Mouse (Mus musculus) limb, embryonic 10.5 days (tissue): ENCODE measurements at regions not wholly inside any gene's neighbourhood (a gene's known extent, or its start where the extent isn't known, plus 50 kb on each side); places are given as distances from the start of the nearest gene placed in this dataset.

Experiments used
- DNase-seq: peaks from one replicate; pipeline ENCODE4 v3.0.0-alpha.2; 2017; ENCODE audit warnings: low spot score
- H3K27ac ChIP-seq: fragments of 300-500 bp; sonication (generic); 2 replicates; pipeline ENCODE4 v1.5.1; 2016; ENCODE audit warnings: mild to moderate bottlenecking
- H3K27me3 ChIP-seq: fragments of 300-500 bp; sonication (generic); 2 replicates; pipeline ENCODE4 v1.6.1; 2016; ENCODE audit warnings: low read depth, mild to moderate bottlenecking; ENCODE audit not compliant: poor library complexity, severe bottlenecking
- H3K36me3 ChIP-seq: fragments of 300-500 bp; sonication (generic); 2 replicates; pipeline ENCODE4 v1.6.1; 2016; ENCODE audit warnings: mild to moderate bottlenecking, moderate library complexity
- H3K4me1 ChIP-seq: fragments of 300-500 bp; sonication (generic); 2 replicates; pipeline ENCODE4 v1.6.1; 2016
- H3K4me3 ChIP-seq: fragments of 300-500 bp; sonication (generic); 2 replicates; pipeline ENCODE4 v1.5.1; 2016; ENCODE audit warnings: mild to moderate bottlenecking, moderate library complexity
- H3K9me3 ChIP-seq: fragments of 300-500 bp; sonication (generic); replicated peaks from 2 replicates; pipeline ENCODE4 v1.6.1; 2016; ENCODE audit warnings: mild to moderate bottlenecking
- WGBS: fragments of 180-500 bp; shearing (Covaris S2); methylation state at CpG from one replicate; pipeline ENCODE4 v1.1.7; 2016; 5-methylcytosine and 5-hydroxymethylcytosine counted together

GRCm38 (mm10) chr13:107607294-107607693, 437.0 kb upstream of the Smim15 start:
- Histone ChIP-seq H3K36me3 (no peaks in the 10 kb centered on the region), H3K4me3 (no peak overlapping the region), H3K27ac (no peak overlapping the region), H3K4me1 (0 out of 2 replicates have a peak, but pooled peaks cover 3% of the 10 kb centered on the region), H3K27me3 (no peaks in the 10 kb centered on the region), H3K9me3 (0 out of 2 replicates have a peak, but pooled peaks cover 3% of the 10 kb centered on the region)
- WGBS: 89% methylated on average over 4 of the region's 4 CpGs
- DNase-seq: no peak

DNA sequence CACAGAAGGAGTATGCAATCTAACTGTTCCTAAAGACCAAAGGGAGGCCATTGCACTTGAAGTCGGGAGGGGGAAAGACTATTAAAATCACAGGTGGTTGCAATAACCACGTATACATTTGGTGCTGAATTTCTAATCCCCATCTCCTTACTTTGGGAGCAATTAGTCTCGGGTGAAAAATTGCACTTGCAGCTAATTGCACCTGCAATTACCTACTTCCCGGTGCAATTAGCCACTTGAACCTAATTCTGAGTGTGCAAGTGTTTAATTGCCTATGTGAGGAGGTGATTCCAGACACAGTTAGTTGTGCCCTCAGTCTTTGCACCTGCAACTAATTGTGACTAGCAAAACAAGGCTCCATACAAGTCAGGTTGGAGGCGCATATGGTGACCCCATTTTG, 442.1 kb upstream of the Smim15 start:
- Histone ChIP-seq H3K27me3 (peaks cover 13% of the 10 kb centered on the region; the same call in 1 of the 2 replicates), H3K27ac (0 out of 2 replicates have a peak overlapping the region, but pooled peaks have one; percentile 19), H3K9me3 (0 out of 2 replicates have a peak, but pooled peaks cover 3% of the 10 kb centered on the region), H3K36me3 (no peaks in the 10 kb centered on the region), H3K4me3 (no peak overlapping the region), H3K4me1 (peaks cover 49% of the 10 kb centered on the region)
- WGBS: 31% methylated on average over 5 of the region's 5 CpGs
- no peak for DNase-seq

DNA sequence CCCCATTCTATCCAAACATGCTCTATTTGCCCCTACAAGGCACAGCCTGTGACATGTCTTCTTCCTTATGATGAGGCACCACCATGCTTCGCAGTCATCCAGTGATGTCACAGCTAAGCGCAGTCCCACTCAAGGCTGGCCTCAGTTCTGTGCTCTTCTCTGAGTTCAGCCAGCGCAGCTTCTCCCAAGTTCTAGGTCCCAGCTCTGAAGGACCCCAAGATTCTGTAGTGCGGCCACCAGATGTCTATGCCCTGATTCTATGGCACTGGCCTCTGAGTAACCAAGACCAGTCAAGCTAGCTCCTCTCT, 443.2 kb upstream of the Smim15 start:
- Histone ChIP-seq H3K9me3 (0 out of 2 replicates have a peak, but pooled peaks cover 3% of the 10 kb centered on the region), H3K27ac (peak overlapping the region; percentile 81), H3K4me1 (peaks cover 52% of the 10 kb centered on the region), H3K36me3 (no peaks in the 10 kb centered on the region), H3K27me3 (peaks cover 13% of the 10 kb centered on the region; the same call in 1 of the 2 replicates), H3K4me3 (peak overlapping the region; percentile 28)
- 86% methylated on average over 4 of the region's 4 CpGs for WGBS
- no peak for DNase-seq

GRCm38 (mm10) chr13:107600331-107601131, 443.7 kb upstream of the Smim15 start:
- Histone ChIP-seq H3K36me3 (no peaks in the 10 kb centered on the region), H3K27ac (peak overlapping the region; percentile 81), H3K4me1 (peaks cover 52% of the 10 kb centered on the region), H3K27me3 (peaks cover 13% of the 10 kb centered on the region; the same call in 1 of the 2 replicates), H3K4me3 (peak overlapping the region; percentile 28), H3K9me3 (0 out of 2 replicates have a peak, but pooled peaks cover 3% of the 10 kb centered on the region)
- 38% methylated on average over 22 of the region's 22 CpGs for WGBS
- peak; percentile 59 for DNase-seq

DNA sequence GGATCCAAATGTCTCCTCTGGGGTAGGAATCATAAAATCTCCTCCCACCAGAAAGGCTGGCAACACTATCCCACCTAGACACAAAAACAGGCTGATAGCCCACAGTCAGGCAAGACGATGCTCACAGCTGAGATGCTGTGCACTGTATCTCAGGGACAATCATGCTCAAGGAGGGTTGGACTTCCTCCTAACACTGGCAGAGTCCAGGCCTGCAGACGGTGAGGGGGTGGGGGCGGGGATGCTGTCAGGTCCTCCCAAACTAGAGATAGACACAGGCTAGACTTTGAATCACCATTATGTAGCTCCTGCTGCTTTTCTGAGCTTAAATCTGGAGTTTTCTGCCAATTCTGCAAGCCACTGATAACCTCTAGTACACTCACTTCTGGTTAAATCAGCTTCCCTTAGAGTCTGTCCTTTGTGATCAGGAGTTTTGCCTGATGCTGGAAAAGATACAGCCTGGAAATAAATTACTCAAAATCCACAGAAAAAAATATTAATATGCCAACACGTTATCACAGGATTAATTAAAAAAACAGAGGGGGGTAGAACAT, 445.1 kb upstream of the Smim15 start:
- peaks cover 52% of the 10 kb centered on the region for H3K4me1 ChIP-seq
- no peaks in the 10 kb centered on the region for H3K36me3 ChIP-seq
- peaks cover 13% of the 10 kb centered on the region; the same call in 1 of the 2 replicates for H3K27me3 ChIP-seq
- H3K4me3 ChIP-seq: no peak overlapping the region
- 60% methylated on average over 4 of the region's 4 CpGs for WGBS
- DNase-seq: no peak
- H3K9me3 ChIP-seq: 0 out of 2 replicates have a peak, but pooled peaks cover 3% of the 10 kb centered on the region
- H3K27ac ChIP-seq: 0 out of 2 replicates have a peak overlapping the region, but pooled peaks have one; percentile 30

- H3K4me1 ChIP-seq: peaks cover 52% of the 10 kb centered on the region
- 0 out of 2 replicates have a peak, but pooled peaks cover under 1% of the 10 kb centered on the region for H3K9me3 ChIP-seq
- 81% methylated on average over 1 of the region's 1 CpGs for WGBS
- no peaks in the 10 kb centered on the region for H3K36me3 ChIP-seq
- 0 out of 2 replicates have a peak overlapping the region, but pooled peaks have one; percentile 30 for H3K27ac ChIP-seq
- no peak overlapping the region for H3K4me3 ChIP-seq
- H3K27me3 ChIP-seq: peaks cover 13% of the 10 kb centered on the region; the same call in 1 of the 2 replicates
- no peak for DNase-seq
These were observed 445.9 kb upstream of the Smim15 start for GRCm38 (mm10) chr13:107598391-107598790.

GRCm38 (mm10) chr13:107597217-107597616, 447.0 kb upstream of the Smim15 start:
- DNase-seq: no peak
- H3K27ac ChIP-seq: no peak overlapping the region
- H3K36me3 ChIP-seq: no peaks in the 10 kb centered on the region
- peaks cover 13% of the 10 kb centered on the region; the same call in 1 of the 2 replicates for H3K27me3 ChIP-seq
- peaks cover 49% of the 10 kb centered on the region for H3K4me1 ChIP-seq
- no peak overlapping the region for H3K4me3 ChIP-seq
- WGBS: 79% methylated on average over 2 of the region's 2 CpGs
- H3K9me3 ChIP-seq: no peaks in the 10 kb centered on the region

- WGBS: 68% methylated on average over 2 of the region's 2 CpGs
These were observed 448.1 kb upstream of the Smim15 start for GRCm38 (mm10) chr13:107596183-107596582.

DNA sequence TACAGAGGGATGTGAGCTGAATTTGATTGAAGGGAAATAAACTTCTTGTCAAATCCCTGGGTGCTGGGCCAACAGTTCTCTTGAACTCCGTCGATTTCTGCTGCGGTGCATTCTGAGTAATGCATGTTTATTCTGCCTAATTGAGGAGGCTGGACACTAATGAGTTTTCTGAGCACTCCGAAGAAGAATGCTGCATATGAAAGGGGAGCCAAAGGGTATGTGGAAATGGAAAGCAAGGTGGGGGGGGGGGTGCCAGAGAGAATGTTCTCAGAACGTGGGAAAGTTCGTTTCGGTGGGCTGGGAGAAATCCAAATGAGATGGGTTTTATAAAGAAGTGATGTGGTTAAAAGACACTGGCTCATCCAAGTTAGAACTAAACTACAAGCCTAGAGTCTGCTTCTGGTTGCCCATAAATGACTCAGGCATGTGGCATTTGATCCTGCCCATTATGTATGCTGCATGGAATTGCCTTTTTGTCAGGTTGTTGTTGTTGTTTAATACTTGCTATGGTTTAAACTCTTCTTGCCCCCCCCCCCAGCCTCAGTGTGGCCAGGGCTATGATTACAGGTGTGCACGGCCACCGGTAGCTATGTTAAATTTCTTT, 455.7 kb upstream of the Smim15 start:
- Histone ChIP-seq H3K9me3 (no peaks in the 10 kb centered on the region), H3K4me1 (peaks cover 17% of the 10 kb centered on the region), H3K27ac (no peak overlapping the region), H3K4me3 (no peak overlapping the region), H3K27me3 (no peaks in the 10 kb centered on the region), H3K36me3 (no peaks in the 10 kb centered on the region)
- no peak for DNase-seq
- 65% methylated on average over 9 of the region's 9 CpGs for WGBS

More at GRCm38 (mm10) chr13:107596183-107596582, 448.1 kb upstream of the Smim15 start:
- Histone ChIP-seq H3K4me1 (peaks cover 39% of the 10 kb centered on the region), H3K9me3 (no peaks in the 10 kb centered on the region), H3K36me3 (no peaks in the 10 kb centered on the region), H3K4me3 (no peak overlapping the region), H3K27me3 (peaks cover 13% of the 10 kb centered on the region; the same call in 1 of the 2 replicates), H3K27ac (no peak overlapping the region)
- no peak for DNase-seq

- H3K9me3 ChIP-seq: no peaks in the 10 kb centered on the region
- no peaks in the 10 kb centered on the region for H3K36me3 ChIP-seq
- H3K4me1 ChIP-seq: peaks cover 17% of the 10 kb centered on the region
- 56% methylated on average over 8 of the region's 8 CpGs for WGBS
- no peak overlapping the region for H3K4me3 ChIP-seq
- DNase-seq: no peak
- H3K27me3 ChIP-seq: no peaks in the 10 kb centered on the region
- no peak overlapping the region for H3K27ac ChIP-seq
These were observed 456.6 kb upstream of the Smim15 start for GRCm38 (mm10) chr13:107587678-107588077.

DNA sequence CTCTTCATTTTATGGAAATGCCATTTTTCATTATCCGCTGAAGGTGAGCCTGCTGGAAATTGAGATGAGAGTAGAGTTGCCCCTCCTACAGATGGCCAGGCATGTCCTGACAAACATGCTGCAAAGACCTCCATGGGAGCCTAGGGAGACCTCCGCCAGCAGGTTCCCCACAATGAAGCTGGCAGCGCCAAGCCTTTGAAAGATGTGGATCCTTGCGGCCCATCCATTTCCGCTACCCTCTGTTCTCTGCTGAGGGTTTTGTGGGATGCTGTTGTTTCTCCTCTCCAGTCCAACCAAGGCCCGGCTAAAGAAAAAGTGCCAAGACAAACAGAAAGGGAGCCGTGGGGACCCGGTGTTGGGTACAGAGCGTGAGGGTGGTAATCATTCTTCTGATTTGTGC, 458.3 kb upstream of the Smim15 start:
- H3K4me3 ChIP-seq: no peak overlapping the region
- H3K27ac ChIP-seq: no peak overlapping the region
- WGBS: 93% methylated on average over 9 of the region's 9 CpGs
- H3K9me3 ChIP-seq: no peaks in the 10 kb centered on the region
- H3K4me1 ChIP-seq: peaks cover 17% of the 10 kb centered on the region
- no peaks in the 10 kb centered on the region for H3K36me3 ChIP-seq
- no peak for DNase-seq
- H3K27me3 ChIP-seq: no peaks in the 10 kb centered on the region

GRCm38 (mm10) chr13:107585353-107585752, 458.9 kb upstream of the Smim15 start:
- DNase-seq: no peak
- H3K4me3 ChIP-seq: no peak overlapping the region
- peaks cover 17% of the 10 kb centered on the region for H3K4me1 ChIP-seq
- H3K9me3 ChIP-seq: no peaks in the 10 kb centered on the region
- no peaks in the 10 kb centered on the region for H3K27me3 ChIP-seq
- 76% methylated on average over 4 of the region's 4 CpGs for WGBS
- no peaks in the 10 kb centered on the region for H3K36me3 ChIP-seq
- no peak overlapping the region for H3K27ac ChIP-seq

DNA sequence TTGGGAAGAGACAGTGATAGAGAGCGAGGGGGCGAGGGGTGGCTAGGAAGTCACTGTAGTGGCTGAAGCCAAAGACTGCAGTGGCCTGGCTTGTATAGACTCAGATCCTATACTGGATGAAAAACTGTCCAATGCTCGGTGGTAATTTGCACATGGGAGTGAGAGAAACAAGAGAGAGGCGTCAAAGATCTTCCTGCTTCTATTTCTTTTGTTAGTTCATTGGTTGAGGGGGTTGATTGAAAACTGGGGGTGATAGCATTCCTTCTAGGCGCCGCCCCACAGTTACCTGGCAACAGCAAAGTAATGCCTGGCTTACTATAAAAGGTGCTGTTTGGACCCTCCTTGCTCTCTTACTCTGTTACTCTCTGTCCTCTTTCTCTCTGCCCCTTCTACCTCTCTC, 465.3 kb upstream of the Smim15 start:
- no peaks in the 10 kb centered on the region for H3K4me1 ChIP-seq
- no peak overlapping the region for H3K27ac ChIP-seq
- H3K36me3 ChIP-seq: no peaks in the 10 kb centered on the region
- no peak for DNase-seq
- no peaks in the 10 kb centered on the region for H3K9me3 ChIP-seq
- H3K27me3 ChIP-seq: peaks cover 13% of the 10 kb centered on the region; the same call in 1 of the 2 replicates
- WGBS: 92% methylated on average over 6 of the region's 6 CpGs
- H3K4me3 ChIP-seq: no peak overlapping the region
